Mouse (Mus musculus) liver (tissue): Measurements from ENCODE around the gene Topbp1.
"Not testable (repeated sequence)": the region's sequence is repeated elsewhere in the genome, so short reads cannot be mapped to it uniquely, and the experiment has no call there.

ENCODE experiments used
- DNase-seq: peaks from one replicate; pipeline ENCODE4 v3.0.0-alpha.2; 2020; ENCODE audit warnings: mixed read lengths

Gene Topbp1

GRCm38 (mm10) chr9:103353500-103354260, 48.7 kb downstream of the Topbp1 start:
- not testable (repeated sequence) for DNase-seq

GRCm38 (mm10) chr9:103357893-103358292, 52.9 kb downstream of the Topbp1 start:
- peak; percentile 50 for DNase-seq

- no peak for DNase-seq
These were observed 53.5 kb downstream of the Topbp1 start for GRCm38 (mm10) chr9:103358545-103358944.

- no peak for DNase-seq
These were observed 55.6 kb downstream of the Topbp1 start for GRCm38 (mm10) chr9:103360642-103361041.

- DNase-seq: no peak
These were observed 58.1 kb downstream of the Topbp1 start for GRCm38 (mm10) chr9:103363088-103363487.

GRCm38 (mm10) chr9:103363730-103364417, 58.9 kb downstream of the Topbp1 start:
- peak; percentile 20 for DNase-seq

GRCm38 (mm10) chr9:103364601-103365289, 59.7 kb downstream of the Topbp1 start:
- peak; percentile 77 for DNase-seq

DNA sequence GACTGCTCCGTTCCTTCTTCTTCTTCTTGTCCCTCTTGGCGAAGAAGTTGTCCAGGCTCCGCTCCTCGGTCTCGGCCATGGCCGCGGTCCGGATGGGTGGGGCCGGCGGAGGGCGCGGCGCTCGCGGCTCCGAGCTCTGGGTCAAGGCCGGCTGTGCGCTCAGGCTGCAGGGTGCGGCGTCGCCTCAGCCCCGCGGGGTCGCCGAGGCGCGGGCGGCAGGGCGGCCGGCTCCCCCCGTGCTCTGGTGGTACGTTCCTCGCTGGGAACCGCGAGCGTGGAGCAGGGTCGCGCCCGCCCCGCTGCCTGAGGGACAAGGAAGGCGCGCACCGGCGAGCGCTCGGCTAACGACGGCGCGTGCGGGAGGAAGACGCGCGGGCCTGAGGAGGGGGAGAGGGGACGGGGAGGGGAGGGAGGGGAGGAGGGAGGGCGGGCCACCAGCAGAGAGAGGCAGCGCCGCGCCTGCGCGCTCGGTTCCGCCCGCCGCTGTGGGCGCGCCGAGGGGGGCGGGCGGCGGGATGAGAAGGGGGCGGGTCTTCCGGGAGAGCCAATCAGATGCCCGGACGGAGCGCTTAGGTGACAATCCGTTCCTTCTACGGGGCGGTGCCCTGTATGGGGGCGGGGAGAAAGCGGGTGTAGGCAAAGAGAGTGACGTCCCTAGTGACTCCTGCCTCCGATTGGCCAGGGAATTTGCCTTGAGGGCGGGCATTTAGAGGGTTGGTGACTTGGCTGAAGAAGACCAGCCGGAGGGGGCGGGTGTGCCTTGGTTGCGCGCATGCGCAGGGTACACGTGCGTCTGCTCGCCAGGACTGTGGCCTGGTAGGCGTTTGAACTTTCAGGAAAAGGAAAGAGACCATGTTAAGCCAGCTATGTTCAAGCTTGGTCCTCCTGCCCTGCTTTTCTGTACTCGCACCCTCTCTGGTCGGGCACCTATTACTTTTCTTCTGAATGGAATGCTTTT, 60.6 kb downstream of the Topbp1 start, which contains the start of gene Cdv3:
Gene Cdv3, minus strand, starts transcription at position 551 of the 958 bp plus-strand sequence.
- DNase-seq: peak; percentile 100

DNA sequence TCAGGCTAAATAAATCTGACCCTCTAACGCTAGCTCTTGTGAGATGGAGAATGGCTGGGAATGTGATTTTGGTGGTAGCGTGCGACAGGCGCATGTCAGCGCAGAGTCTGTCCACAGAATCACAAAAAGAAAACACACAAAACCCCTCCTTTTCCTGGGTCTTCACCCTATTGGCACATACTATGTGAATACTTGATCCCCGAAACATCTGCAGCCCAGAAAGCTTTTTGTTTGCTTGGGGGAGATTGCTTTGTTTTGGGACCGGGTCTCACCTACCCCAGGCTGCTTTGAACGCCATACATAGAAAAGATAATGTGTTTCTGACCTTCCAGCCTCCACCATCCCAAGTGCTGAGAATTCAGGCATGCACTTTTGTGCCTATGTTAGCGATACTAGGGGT, 61.3 kb downstream of the Topbp1 start:
- no peak for DNase-seq

DNA sequence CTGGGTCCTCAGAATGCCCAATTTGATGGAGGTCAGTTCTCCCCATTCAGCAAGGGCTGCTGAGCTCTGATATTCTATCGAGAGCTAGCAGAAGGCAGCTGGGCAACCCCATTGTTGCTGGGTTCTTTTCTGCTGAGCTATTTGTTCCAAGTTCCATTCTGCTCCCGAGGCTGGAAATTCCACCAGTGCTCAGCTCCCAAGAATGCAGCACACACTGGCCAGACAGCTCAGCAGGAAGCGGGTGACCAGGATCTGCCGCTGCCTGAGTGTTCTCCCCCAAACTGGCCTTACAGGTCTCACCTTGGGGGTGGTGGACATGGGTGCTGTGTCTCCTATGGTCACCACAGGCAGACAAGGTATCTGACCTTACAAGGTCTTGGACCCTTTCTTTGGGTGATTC, 64.9 kb downstream of the Topbp1 start:
- DNase-seq: no peak

- DNase-seq: no peak
These were observed 67.4 kb downstream of the Topbp1 start for GRCm38 (mm10) chr9:103372271-103373010.

- no peak for DNase-seq
These were observed 71.6 kb downstream of the Topbp1 start for GRCm38 (mm10) chr9:103376346-103377320.

- no peak for DNase-seq
These were observed 73.7 kb downstream of the Topbp1 start for GRCm38 (mm10) chr9:103378686-103379085.

DNA sequence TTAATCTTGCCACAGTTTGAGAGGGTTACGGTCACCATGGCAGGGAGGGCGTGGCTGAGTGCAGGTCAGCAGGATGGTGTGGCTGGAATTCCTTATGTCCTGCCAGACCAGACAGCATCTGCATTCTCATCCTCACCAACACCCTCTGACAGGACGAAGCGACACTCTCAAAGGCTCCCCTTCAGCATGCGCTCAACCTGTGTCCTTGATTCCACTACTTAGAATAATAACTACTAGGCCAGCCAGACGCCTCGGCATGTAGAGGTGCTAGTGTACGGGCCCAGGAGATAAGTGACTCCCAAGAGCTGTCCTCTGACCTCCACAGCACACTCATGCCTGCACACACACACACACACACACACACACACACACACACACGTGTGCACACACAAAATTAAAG, 74.2 kb downstream of the Topbp1 start:
- no peak for DNase-seq

- no peak for DNase-seq
These were observed 75.6 kb downstream of the Topbp1 start for GRCm38 (mm10) chr9:103380566-103380965.

GRCm38 (mm10) chr9:103382989-103383388, 78.0 kb downstream of the Topbp1 start:
- DNase-seq: no peak

DNA sequence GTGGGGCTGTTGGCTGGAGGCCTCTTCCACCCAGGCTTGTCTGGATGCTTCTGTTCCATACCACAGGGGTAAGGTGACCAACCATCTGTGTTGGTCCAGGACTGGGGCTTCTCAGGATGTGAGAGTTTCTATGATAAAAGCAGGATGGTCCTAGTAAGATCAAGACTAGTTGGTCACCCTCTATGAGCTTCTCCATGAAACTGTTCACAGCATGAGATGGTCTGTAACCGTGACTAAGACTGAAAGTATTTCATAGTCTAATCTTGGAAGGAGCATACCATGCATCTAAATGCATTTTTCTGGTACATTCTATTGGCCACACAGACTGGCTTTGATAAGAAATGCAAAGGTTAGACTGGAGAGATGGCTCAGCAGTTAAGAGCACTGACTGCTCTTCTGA, 78.6 kb downstream of the Topbp1 start:
- no peak for DNase-seq

- no peak for DNase-seq
These were observed 79.3 kb downstream of the Topbp1 start for GRCm38 (mm10) chr9:103384141-103384796.

DNA sequence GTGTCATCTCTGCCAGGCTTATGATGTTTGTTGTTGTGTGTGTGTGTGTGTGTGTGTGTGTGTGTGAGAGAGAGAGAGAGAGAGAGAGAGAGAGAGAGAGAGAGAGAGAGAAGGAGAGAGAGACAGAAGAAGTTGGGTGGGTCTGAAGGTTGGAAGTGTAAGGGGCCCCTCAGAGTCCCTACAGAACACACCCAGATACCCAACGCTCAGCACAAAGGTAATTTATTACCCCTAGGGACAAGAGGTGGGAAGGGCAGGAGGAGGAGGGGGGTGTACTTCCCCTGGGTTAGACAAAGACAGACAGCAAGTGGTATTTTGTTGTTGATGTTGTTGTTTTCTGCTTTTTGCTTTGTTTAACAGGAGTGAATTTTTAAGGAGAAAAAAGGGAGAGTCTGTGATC, 80.6 kb downstream of the Topbp1 start:
- DNase-seq: no peak

DNA sequence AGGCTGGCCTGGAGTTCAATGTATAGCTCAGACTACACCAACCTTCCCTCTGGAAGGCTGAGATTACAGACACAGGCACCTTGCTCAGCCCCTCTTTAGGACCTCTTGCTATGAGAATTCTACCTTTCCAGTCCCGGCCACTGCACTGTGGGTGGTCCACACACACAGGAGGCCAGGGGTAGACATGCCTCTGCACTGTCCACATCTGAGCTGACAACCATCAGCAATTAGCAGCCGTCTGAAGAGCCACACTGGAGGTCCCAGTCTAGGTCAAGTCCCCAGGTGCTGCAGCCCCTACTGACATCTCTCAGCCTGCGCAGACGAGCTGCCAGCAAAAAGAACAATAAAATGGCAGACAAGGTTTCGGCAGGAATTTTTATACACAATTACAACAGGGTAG, 81.6 kb downstream of the Topbp1 start:
- no peak for DNase-seq
